Mouse (Mus musculus): Measurements from ENCODE around the gene Mturn.

Mturn gene

DNA sequence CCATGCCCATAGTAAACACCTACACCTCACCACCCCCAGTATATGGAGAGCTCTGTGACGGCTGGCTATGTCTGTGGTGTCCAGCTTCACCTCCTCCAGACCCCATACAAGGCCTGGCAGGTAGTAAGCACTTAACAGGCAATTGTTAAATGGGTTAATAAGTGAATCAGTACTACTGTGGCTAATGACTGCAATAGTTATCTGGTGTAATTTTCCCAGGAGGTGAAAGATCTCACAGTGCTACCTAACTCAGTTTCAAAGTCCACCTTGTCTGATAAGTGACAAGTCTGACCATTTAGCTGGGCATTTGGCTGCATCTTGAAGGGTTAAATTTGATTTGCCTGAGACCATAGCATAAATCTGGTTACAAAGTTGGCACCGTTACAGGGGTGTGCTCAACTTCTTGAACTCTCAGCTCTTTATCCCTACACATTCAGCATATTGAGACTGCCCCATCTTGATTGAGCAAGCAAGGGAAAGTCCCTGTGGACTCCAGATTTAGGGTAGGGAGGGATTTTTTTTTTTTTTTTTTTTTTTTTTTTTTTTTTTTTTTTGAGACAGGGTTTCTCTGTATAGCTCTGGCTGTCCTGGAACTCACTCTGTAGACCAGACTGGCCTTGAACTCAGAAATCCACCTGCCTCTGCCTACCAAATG lies 48.2 kb downstream of the Mturn start:
- no peak for DNase-seq (ENCODE audit: low read depth, low spot score)

DNA sequence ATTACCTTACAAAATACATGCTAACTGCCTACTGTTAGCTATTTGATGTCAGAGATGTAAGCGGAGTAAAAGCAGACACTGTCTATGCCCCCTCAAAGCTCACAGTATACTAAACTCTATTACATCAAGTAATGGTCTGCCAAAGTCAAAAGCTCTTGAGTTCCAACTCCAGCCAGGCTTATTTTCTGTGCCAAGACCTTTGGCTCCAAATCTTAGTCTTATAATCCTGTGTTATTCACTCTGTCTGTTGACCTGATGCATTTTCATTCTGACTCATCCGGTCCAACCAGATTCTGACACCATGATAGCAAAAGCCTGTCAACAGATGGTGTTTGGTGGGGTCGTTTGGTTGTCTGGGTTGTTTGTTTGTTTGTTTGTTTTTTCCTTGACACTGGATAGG lies 50.3 kb downstream of the Mturn start:
- DNase-seq (ENCODE audit: low read depth, low spot score): no peak

DNA sequence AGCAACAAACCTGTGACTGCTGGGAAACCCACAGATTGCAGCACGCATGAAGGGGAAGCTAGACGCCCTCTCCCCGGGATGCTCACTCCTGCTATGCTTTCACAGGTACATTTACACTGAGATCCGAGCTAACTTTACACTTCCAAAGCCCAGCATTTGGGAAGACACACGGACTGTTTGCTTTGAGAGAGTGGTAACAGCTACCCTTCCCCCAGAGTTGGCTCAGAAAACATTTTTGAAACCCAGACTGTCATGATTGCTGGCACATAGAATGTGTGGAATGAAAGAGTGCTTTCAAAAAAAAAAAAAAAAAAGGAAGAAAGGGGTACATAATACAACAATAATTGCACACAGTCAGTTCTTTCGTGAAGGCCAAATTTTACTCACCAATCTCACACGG lies 51.3 kb downstream of the Mturn start:
- no peak for DNase-seq (ENCODE audit: low read depth, low spot score)

DNA sequence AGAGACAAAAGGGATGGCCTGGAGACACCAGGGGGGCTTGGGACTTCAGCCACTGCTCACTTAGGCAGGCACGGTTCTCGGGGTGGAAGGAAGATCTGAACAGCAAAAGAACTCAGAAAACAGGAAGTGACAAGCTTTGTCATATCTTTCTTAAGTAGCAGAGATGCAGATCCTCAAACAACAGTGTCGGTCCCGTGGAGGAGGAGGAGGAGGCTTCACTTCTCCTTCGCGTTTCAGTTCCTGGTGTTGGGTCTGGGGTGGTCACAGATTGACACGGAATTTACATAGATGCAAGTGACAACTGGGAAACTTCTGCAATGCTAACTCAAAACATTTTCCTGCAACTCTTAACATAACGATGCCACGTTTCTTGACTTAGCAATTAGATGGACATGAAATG lies 54.7 kb downstream of the Mturn start:
- peak; percentile 55 for DNase-seq (ENCODE audit: low read depth, low spot score)

DNA sequence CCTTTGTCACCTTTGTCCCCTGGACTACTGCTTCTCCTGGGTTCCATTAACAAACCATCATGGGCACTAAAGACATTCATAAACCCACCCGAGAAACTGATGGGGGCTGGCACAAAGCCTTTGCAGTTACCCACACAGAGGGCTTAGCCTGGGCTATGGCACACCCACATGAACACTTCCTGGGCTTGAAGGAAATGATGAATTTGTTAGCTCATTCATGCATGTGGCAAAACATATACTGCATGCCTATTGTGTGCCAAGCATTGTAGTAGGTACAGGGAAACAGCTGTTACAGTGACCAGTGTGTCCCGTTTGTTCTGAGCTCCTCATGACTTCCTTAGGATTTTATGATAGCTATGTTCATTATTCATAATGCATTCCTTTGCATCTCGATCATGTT lies 55.8 kb downstream of the Mturn start:
- peak; percentile 52 for DNase-seq (ENCODE audit: low read depth, low spot score)

DNA sequence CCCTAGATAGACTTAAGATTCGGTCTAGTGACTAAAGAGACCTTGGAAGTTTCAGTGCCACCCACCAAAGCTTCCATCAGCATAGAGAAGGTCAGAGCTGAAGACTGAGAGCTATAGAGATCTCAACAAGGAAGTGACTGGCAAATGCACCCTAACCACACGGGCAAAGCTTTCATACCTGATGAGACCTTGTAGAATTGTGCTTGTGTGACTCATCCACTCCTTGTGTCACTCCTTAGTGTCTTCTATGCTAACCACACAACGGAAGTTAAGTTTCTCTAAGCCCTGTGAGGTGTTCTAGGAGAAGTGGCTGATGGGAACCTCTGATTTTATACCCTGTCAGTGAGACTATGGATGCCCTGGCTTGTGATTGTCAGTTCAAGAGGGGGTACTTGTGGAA lies 56.3 kb downstream of the Mturn start:
- peak; percentile 80 for DNase-seq (ENCODE audit: low read depth, low spot score)

DNA sequence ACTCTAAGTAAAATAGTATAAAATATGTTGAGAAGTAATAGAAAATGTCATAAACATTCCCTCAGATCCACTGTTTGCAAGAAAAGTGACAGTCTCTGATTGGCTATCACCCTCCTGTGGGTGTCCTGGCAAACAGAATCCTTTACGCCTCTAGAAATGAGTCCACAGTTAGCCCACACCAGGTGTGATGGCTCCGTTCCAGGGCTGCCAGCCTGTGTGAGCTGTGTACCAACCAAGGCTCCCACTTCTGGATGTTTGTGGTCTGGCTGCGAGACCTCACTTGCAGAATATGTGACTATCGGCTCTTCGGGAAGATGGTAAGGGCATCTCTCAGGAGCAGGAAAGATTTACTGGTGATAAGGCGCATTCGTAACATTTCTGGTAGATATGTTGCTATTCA lies 67.6 kb downstream of the Mturn start:
- no peak for DNase-seq (ENCODE audit: low read depth, low spot score)

DNA sequence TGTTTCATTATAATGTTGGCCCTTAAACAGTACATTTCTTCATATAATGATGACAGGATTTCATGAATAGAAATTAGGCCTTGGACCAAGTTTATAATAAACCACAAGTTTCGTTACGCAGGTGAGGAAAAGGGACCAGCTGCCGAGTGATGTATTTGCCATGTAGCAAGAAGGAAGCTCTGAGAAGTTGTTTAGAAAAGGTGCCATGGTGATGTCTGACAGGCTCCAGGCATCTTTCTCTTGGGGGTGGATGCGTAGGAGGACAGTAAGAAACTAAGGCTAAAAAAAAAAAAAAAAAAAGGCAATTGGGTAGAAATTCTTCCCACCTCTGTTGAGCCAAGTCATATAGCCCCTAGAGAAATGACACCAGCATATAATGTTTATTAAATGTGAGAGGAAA lies 70.2 kb downstream of the Mturn start:
- peak; percentile 34 for DNase-seq (ENCODE audit: low read depth, low spot score)

DNA sequence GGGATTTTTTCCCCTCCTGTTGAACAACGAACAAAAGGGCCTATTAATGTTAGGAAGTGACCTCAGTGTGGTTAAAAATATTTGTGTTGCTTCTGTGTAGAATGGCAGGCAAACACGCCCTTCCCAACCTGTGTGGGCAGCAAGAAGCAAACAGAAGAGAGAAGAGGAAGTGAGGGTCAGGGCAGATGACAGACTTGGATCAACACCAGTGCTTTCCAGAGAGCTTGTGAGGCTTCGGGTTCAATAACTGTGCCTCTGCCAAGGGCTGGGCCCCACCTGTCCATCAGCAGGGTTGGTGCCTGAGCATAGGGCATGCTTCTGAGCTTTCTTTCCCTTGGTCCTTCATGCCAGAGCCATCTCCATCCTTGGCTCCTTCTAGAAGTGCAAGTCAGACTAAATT lies 70.7 kb downstream of the Mturn start:
- peak; percentile 49 for DNase-seq (ENCODE audit: low read depth, low spot score)
